In genomic region chr5:129501671-129502070, GRCm38 (mm10) we compare ENCODE assay signal across 8 mouse cellular contexts. TPM values are rescaled to one million over a fixed set of nuclear protein-coding genes. Genes with fewer than 3 reads are reported as not detected.
DNase-seq lines count a peak whose midpoint lies in the region; ATAC-seq and TF ChIP-seq lines count a peak whose summit lies in the region.

No protein-coding gene starts in this region.

- peak overlapping the region; percentile 99 for H3K9ac ChIP-seq in embryonic facial prominence, embryonic 12.5 days
- peak overlapping the region; percentile 89 for H3K9ac ChIP-seq in hindbrain, postnatal 0 days (replicated peaks; ENCODE audit: low read length)
- H3K9ac ChIP-seq in lung, embryonic 16.5 days (ENCODE audit: low read length) = peak overlapping the region; percentile 83

- peak overlapping the region; percentile 97 for H3K4me3 ChIP-seq in embryonic facial prominence, embryonic 12.5 days
- H3K4me3 ChIP-seq in hindbrain, postnatal 0 days (ENCODE audit: low read length) = peak overlapping the region; percentile 100
- peak overlapping the region; percentile 76 for H3K4me3 ChIP-seq in lung, embryonic 16.5 days (ENCODE audit: low read length)

- no peak for TF ChIP-seq CTCF in hindbrain, postnatal 0 days (IDR thresholded peaks at IDR 0.05; ENCODE audit: low read depth)

- ATAC-seq in frontal cortex, adult (ENCODE audit: low TSS enrichment) = peak; percentile 34; the same call in 1 of the 2 replicates
- ATAC-seq in embryonic facial prominence, embryonic 12.5 days (ENCODE audit: insufficient number of reproducible peaks, insufficient read depth, low FRiP score, low TSS enrichment) = 0 out of 2 replicates have a peak, but pooled peaks have one; percentile 28
- peak; percentile 27; the same call in 1 of the 2 replicates for ATAC-seq in hindbrain, postnatal 0 days
- ATAC-seq in lung, embryonic 16.5 days (ENCODE audit: low read depth) = peak; percentile 53

- H3K27me3 ChIP-seq in embryonic facial prominence, embryonic 12.5 days = no peaks in the 10 kb centered on the region
- peaks cover 6% of the 10 kb centered on the region; the same call in 1 of the 2 replicates for H3K27me3 ChIP-seq in hindbrain, postnatal 0 days (ENCODE audit: insufficient read depth, low read length)
- peaks cover 3% of the 10 kb centered on the region; the same call in 1 of the 2 replicates for H3K27me3 ChIP-seq in lung, embryonic 16.5 days (ENCODE audit: control insufficient read depth, insufficient read depth, low read depth, low read length)

- H3K36me3 ChIP-seq in embryonic facial prominence, embryonic 12.5 days = peaks cover 26% of the 10 kb centered on the region
- peaks cover 17% of the 10 kb centered on the region for H3K36me3 ChIP-seq in hindbrain, postnatal 0 days (ENCODE audit: insufficient read depth, low read length)
- H3K36me3 ChIP-seq in lung, embryonic 16.5 days (ENCODE audit: control insufficient read depth, insufficient read depth, low read length) = peaks cover 23% of the 10 kb centered on the region

- DNase-seq in frontal cortex, postnatal 36 days (ENCODE audit: low spot score in 2 of 2) = no peak
- peak; percentile 8 to 11 for DNase-seq in CD8-positive naive resting alpha-beta T cell, adult 2 months (ENCODE audit: low read depth in 2 of 2, low spot score in 2 of 2)
- DNase-seq in hindbrain, postnatal 0 days (ENCODE audit: low spot score) = no peak
- DNase-seq in spleen, adult 18-20 months = peak; percentile 11 to 12
- no peak for DNase-seq in layer of hippocampus, adult 9-11 months

- H3K4me1 ChIP-seq in embryonic facial prominence, embryonic 12.5 days = peaks cover 11% of the 10 kb centered on the region
- H3K4me1 ChIP-seq in hindbrain, postnatal 0 days (ENCODE audit: insufficient read depth, low read length) = peaks cover 12% of the 10 kb centered on the region
- peaks cover 8% of the 10 kb centered on the region for H3K4me1 ChIP-seq in lung, embryonic 16.5 days (replicated peaks; ENCODE audit: control insufficient read depth, insufficient read depth, low read length)

- no peaks in the 10 kb centered on the region for H3K9me3 ChIP-seq in embryonic facial prominence, embryonic 12.5 days
- H3K9me3 ChIP-seq in hindbrain, postnatal 0 days (ENCODE audit: low read length) = no peaks in the 10 kb centered on the region
- no peaks in the 10 kb centered on the region for H3K9me3 ChIP-seq in lung, embryonic 16.5 days (ENCODE audit: control insufficient read depth, low read length)

- no peak overlapping the region for H3K27ac ChIP-seq in embryonic facial prominence, embryonic 12.5 days
- peak overlapping the region; percentile 86 for H3K27ac ChIP-seq in hindbrain, postnatal 0 days
- no peak overlapping the region for H3K27ac ChIP-seq in lung, embryonic 16.5 days (ENCODE audit: low read length)

- under 1% methylated on average over 44 of the region's 44 CpGs for WGBS in embryonic facial prominence, embryonic 12.5 days
- WGBS in hindbrain, postnatal 0 days = 3% methylated on average over 44 of the region's 44 CpGs
- WGBS in lung, embryonic 16.5 days = under 1% methylated on average over 36 of the region's 44 CpGs

- peak overlapping the region; percentile 93 for H3K4me2 ChIP-seq in embryonic facial prominence, embryonic 12.5 days (replicated peaks)
- peak overlapping the region; percentile 96 for H3K4me2 ChIP-seq in hindbrain, postnatal 0 days (ENCODE audit: low read depth, low read length)
- peak overlapping the region; percentile 87 for H3K4me2 ChIP-seq in lung, embryonic 16.5 days (ENCODE audit: low read depth, low read length)

RNA-seq across cellular contexts. Expression of gene Sfswap, which starts 0.7 kb away (rescaled TPM):
- 68.1 and 73.8 TPM in 2 replicates for polyA plus RNA-seq in embryonic facial prominence, embryonic 12.5 days (2016; fragmentation: Nextera tagmentation; extraction: Ambion mirVana)
- total RNA-seq in hindbrain, postnatal 0 days (2014; rRNA removed) = 90.7 and 97.3 TPM in 2 replicates
- 44.3 and 48.9 TPM in 2 replicates for polyA plus RNA-seq in hindbrain, postnatal 0 days (2015; fragmentation: Nextera tagmentation; extraction: Ambion mirVana)
- 38.6 and 40.9 TPM in 2 replicates for polyA plus RNA-seq in lung, embryonic 16.5 days (2015; fragmentation: Nextera tagmentation; extraction: Ambion mirVana)

Comparison
In these comparisons a context has a peak if more than half of its experiments do, and no peak if none do; other contexts are left out.
1. DNase-seq: peak in CD8-positive naive resting alpha-beta T cell, adult 2 months (2 of 2) and spleen, adult 18-20 months (2 of 2); none in frontal cortex, postnatal 36 days (0 of 2), hindbrain, postnatal 0 days (single experiment) and layer of hippocampus, adult 9-11 months (single experiment).
2. Peak in every context shown above with its lines, with median percentiles within 50 percentile points of each other: ATAC-seq, H3K4me2 ChIP-seq, H3K4me3 ChIP-seq and H3K9ac ChIP-seq.